Mouse (Mus musculus) testis, adult 2 months (tissue): ENCODE results near the gene Zfp940.

ENCODE experiments used
- CTCF ChIP-seq: fragments of 200-500 bp; IDR thresholded peaks from 2 replicates; pipeline ENCODE4 v1.5.1; 2012; ENCODE audit warnings: low read depth, mild to moderate bottlenecking, inconsistent platforms, low read length, moderate library complexity; ENCODE audit not compliant: control insufficient read depth, insufficient read depth, insufficient replicate concordance
- POLR2A ChIP-seq: fragments of 200-500 bp; IDR thresholded peaks from 2 replicates; pipeline ENCODE4 v1.6.1; 2012; ENCODE audit warnings: low read depth, mild to moderate bottlenecking, inconsistent platforms, low read length, moderate library complexity; ENCODE audit not compliant: control insufficient read depth

GRCm38 (mm10) chr7:29844616-29845015, 8.9 kb downstream of the Zfp940 start:
- no peak for TF ChIP-seq CTCF
- TF ChIP-seq POLR2A = no peak
